Mouse (Mus musculus): ENCODE measurements around the gene Olfr125. TPM values are rescaled to one million over a fixed set of nuclear protein-coding genes. Genes with fewer than 3 reads are reported as not detected.

The Olfr125 gene
- polyA plus RNA-seq (2015; fragmentation: Nextera tagmentation; extraction: Ambion mirVana), result not detected in 2 replicates

DNA sequence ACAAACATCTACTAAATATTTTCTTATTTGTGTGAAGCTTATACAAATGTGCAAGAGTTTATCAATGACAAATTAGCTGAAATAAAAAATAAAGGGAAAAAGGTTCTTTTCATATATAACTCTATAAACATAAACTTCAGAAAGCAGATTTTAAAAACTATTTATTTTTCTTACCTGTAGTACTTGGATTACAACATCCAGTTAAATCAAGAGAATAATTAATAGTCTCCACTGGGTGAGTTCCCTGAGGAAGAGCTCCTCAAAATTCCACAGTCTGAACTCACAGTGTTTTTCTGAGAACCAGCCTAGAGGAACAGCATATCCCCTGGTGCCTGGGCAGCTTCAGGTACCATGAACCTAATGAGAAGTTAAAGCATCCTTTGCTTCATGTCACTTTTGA lies at the start of gene Olfr125:
Olfr125 (plus strand) TSS at position 301 of the 400 bp plus-strand sequence.
- Histone ChIP-seq H3K4me2 (no peak within 1 kb of the TSS), H3K27me3 (no peaks in the 10 kb centered on the region), H3K27ac (replicated peaks) (no peak within 1 kb of the TSS), H3K9ac (no peak within 1 kb of the TSS), H3K4me1 (replicated peaks) (no peaks in the 10 kb centered on the region), H3K4me3 (no peak within 1 kb of the TSS), H3K36me3 (no peaks in the 10 kb centered on the region), H3K9me3 (no peaks in the 10 kb centered on the region)
- ATAC-seq (ENCODE audit: low read depth), result no peak

DNA sequence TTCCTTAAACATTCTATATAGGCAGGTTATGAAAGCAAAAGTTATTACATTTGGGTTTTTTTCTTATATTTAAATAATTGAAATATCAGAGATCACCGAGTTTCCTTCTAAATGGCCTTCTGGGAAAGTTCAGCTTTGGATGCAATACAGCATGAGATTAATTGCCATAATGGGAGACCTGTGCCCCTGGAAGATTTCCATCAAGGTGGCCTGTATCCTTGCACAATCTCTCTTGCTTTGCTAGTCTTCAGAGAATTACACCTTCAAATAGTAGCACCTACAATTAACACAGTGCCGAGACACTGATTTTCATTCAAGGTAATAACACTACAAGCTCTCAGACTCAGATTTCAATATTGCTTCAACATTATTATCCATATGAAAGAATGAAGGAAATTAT lies 39.5 kb upstream of the Olfr125 start, which contains the start of gene Olfr123:
Olfr123 (plus strand) TSS at position 301 of the 400 bp plus-strand sequence.
- no peak for ATAC-seq (ENCODE audit: low read depth)
- WGBS, result 91% methylated on average over 2 of the region's 2 CpGs
- Histone ChIP-seq H3K4me1 (replicated peaks) (no peaks in the 10 kb centered on the region), H3K4me2 (no peak within 1 kb of the TSS), H3K4me3 (no peak within 1 kb of the TSS), H3K9ac (no peak within 1 kb of the TSS), H3K27me3 (no peaks in the 10 kb centered on the region), H3K9me3 (no peaks in the 10 kb centered on the region), H3K27ac (replicated peaks) (no peak within 1 kb of the TSS), H3K36me3 (no peaks in the 10 kb centered on the region)

DNA sequence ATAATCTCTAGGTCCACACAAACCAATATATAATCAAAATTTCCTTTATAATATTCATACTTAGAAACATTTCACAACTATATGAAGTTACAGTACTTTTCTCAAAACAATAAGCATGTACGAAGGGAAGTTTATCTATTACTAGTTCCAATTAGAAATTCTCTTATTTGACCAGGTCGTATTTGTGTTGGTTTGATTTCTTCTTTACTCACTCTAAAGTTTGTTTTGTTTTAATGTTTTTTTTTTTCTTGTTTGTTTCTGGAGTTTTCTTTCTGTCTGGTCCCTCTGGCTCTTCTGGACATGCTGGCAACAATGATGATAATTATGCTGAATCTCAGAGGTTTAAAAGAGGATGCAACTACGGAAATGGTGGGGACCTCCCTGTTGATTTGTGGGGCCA lies 33.2 kb upstream of the Olfr125 start, which contains the start of gene Olfr124:
Olfr124 (plus strand) TSS at position 301 of the 400 bp plus-strand sequence.
- no peak within 1 kb of the TSS for H3K4me3 ChIP-seq
- H3K9ac ChIP-seq, result no peak within 1 kb of the TSS
- H3K27me3 ChIP-seq, result no peaks in the 10 kb centered on the region
- H3K4me2 ChIP-seq, result no peak within 1 kb of the TSS
- H3K4me1 ChIP-seq (replicated peaks), result no peaks in the 10 kb centered on the region
- H3K36me3 ChIP-seq, result no peaks in the 10 kb centered on the region
- no peaks in the 10 kb centered on the region for H3K9me3 ChIP-seq
- no peak within 1 kb of the TSS for H3K27ac ChIP-seq (replicated peaks)
- 87% methylated on average over 3 of the region's 3 CpGs for WGBS
- no peak for ATAC-seq (ENCODE audit: low read depth)

- Histone ChIP-seq H3K4me1 (replicated peaks) (no peaks in the 10 kb centered on the region), H3K9me3 (no peaks in the 10 kb centered on the region), H3K27me3 (no peaks in the 10 kb centered on the region), H3K27ac (replicated peaks) (no peak within 1 kb of the TSS), H3K36me3 (no peaks in the 10 kb centered on the region), H3K9ac (no peak within 1 kb of the TSS), H3K4me3 (no peak within 1 kb of the TSS), H3K4me2 (no peak within 1 kb of the TSS)
- ATAC-seq (ENCODE audit: low read depth), result no peak
These were observed 14.4 kb downstream of the Olfr125 start, which contains the start of gene Olfr126 for GRCm38 (mm10) chr17:37847183-37847582. TSS of gene Olfr126 (plus strand) at chr17:37847483.

- Histone ChIP-seq H3K27ac (replicated peaks) (no peak overlapping the region), H3K36me3 (no peaks in the 10 kb centered on the region), H3K4me3 (no peak overlapping the region), H3K9ac (no peak overlapping the region), H3K27me3 (no peaks in the 10 kb centered on the region), H3K4me2 (no peak overlapping the region), H3K4me1 (replicated peaks) (no peaks in the 10 kb centered on the region), H3K9me3 (no peaks in the 10 kb centered on the region)
- WGBS, result 83% methylated on average over 2 of the region's 2 CpGs
- ATAC-seq (ENCODE audit: low read depth), result no peak
These were observed 31.2 kb downstream of the Olfr125 start for GRCm38 (mm10) chr17:37863901-37864300.

DNA sequence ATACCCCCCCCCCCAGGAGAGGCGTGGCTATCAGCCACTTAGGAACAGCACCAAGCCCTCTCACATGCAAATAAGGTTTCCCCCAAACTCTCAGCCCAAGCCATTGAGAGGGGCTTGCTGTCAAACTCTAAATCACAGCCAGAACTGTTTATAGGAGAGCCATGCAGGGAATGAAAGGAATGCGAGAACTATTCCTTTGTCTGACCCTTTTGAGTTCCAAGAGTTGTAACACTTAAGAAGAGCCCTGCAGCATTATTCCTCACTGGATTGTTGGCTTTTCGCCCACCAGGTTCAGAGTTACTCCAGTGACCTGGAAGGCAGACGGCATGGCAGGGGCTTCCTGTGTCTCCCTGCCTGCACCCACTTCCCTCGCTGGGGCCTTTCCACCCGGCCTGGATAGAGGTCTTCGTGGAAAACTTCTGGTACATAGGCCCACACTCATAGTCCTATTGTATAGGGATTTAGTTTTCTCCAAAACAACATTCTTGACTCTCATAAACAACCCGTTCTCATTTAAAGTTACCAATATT lies 37.0 kb downstream of the Olfr125 start:
- H3K4me1 ChIP-seq (replicated peaks), result peaks cover 5% of the 10 kb centered on the region; the same call in 1 of the 2 replicates
- H3K27me3 ChIP-seq, result no peaks in the 10 kb centered on the region
- H3K9ac ChIP-seq, result no peak overlapping the region
- H3K9me3 ChIP-seq, result no peaks in the 10 kb centered on the region
- no peak overlapping the region for H3K27ac ChIP-seq (replicated peaks)
- WGBS, result 10% methylated on average over 8 of the region's 8 CpGs
- no peak for ATAC-seq (ENCODE audit: low read depth)
- no peak overlapping the region for H3K4me3 ChIP-seq
- no peaks in the 10 kb centered on the region for H3K36me3 ChIP-seq
- H3K4me2 ChIP-seq, result no peak overlapping the region

- Histone ChIP-seq H3K4me1 (replicated peaks) (peaks cover 5% of the 10 kb centered on the region; the same call in 1 of the 2 replicates), H3K9me3 (no peaks in the 10 kb centered on the region), H3K36me3 (no peaks in the 10 kb centered on the region), H3K27me3 (no peaks in the 10 kb centered on the region), H3K27ac (replicated peaks) (no peak overlapping the region), H3K9ac (no peak overlapping the region), H3K4me3 (no peak overlapping the region), H3K4me2 (no peak overlapping the region)
- no peak for ATAC-seq (ENCODE audit: low read depth)
- 88% methylated on average over 3 of the region's 3 CpGs for WGBS
These were observed 41.1 kb downstream of the Olfr125 start for GRCm38 (mm10) chr17:37873830-37874229.

Other genes with a start within 250 kb of the Olfr125 start
- not detected in 2 replicates for gene Olfr114, start 240.2 kb upstream of the Olfr125 start, polyA plus RNA-seq (2015; fragmentation: Nextera tagmentation; extraction: Ambion mirVana)
- gene Olfr115, start 205.8 kb upstream of the Olfr125 start, polyA plus RNA-seq (2015; fragmentation: Nextera tagmentation; extraction: Ambion mirVana), result not detected in 2 replicates
- not detected in 2 replicates for gene Olfr116, start 205.8 kb upstream of the Olfr125 start, polyA plus RNA-seq (2015; fragmentation: Nextera tagmentation; extraction: Ambion mirVana)
- not detected in 2 replicates for gene Olfr117, start 169.2 kb upstream of the Olfr125 start, polyA plus RNA-seq (2015; fragmentation: Nextera tagmentation; extraction: Ambion mirVana)
- gene Olfr118, start 166.0 kb upstream of the Olfr125 start, polyA plus RNA-seq (2015; fragmentation: Nextera tagmentation; extraction: Ambion mirVana), result not detected in 2 replicates
- gene Olfr119, start 136.4 kb upstream of the Olfr125 start, polyA plus RNA-seq (2015; fragmentation: Nextera tagmentation; extraction: Ambion mirVana), result not detected in 2 replicates
- not detected in 2 replicates for gene Olfr120, start 111.1 kb upstream of the Olfr125 start, polyA plus RNA-seq (2015; fragmentation: Nextera tagmentation; extraction: Ambion mirVana)
- gene Olfr121, start 84.1 kb upstream of the Olfr125 start, polyA plus RNA-seq (2015; fragmentation: Nextera tagmentation; extraction: Ambion mirVana), result not detected in 2 replicates
- gene Olfr122, start 64.3 kb upstream of the Olfr125 start, polyA plus RNA-seq (2015; fragmentation: Nextera tagmentation; extraction: Ambion mirVana), result not detected in 2 replicates
- not detected in 2 replicates for gene Olfr123, start 39.4 kb upstream of the Olfr125 start, polyA plus RNA-seq (2015; fragmentation: Nextera tagmentation; extraction: Ambion mirVana)
- not detected in 2 replicates for gene Olfr124, start 33.1 kb upstream of the Olfr125 start, polyA plus RNA-seq (2015; fragmentation: Nextera tagmentation; extraction: Ambion mirVana)
- gene Olfr126, start 14.5 kb downstream of the Olfr125 start, polyA plus RNA-seq (2015; fragmentation: Nextera tagmentation; extraction: Ambion mirVana), result not detected in 2 replicates
- gene Olfr127, start 67.5 kb downstream of the Olfr125 start, polyA plus RNA-seq (2015; fragmentation: Nextera tagmentation; extraction: Ambion mirVana), result not detected in 2 replicates
- gene Olfr128, start 87.6 kb downstream of the Olfr125 start, polyA plus RNA-seq (2015; fragmentation: Nextera tagmentation; extraction: Ambion mirVana), result not detected in 2 replicates
- gene Olfr761, start 120.1 kb downstream of the Olfr125 start, polyA plus RNA-seq (2015; fragmentation: Nextera tagmentation; extraction: Ambion mirVana), result not detected in 2 replicates
- gene Olfr129, start 227.1 kb downstream of the Olfr125 start, polyA plus RNA-seq (2015; fragmentation: Nextera tagmentation; extraction: Ambion mirVana), result not detected in 2 replicates
- gene Olfr130, start 231.0 kb downstream of the Olfr125 start, polyA plus RNA-seq (2015; fragmentation: Nextera tagmentation; extraction: Ambion mirVana), result not detected in 2 replicates